Mouse (Mus musculus) forebrain, embryonic 14.5 days (tissue): ENCODE measurements around the gene Kif13a. TPM values are rescaled to one million over a fixed set of nuclear protein-coding genes. Genes with fewer than 3 reads are reported as not detected.

Source experiments
- ATAC-seq: fragments of 200-750 bp; cut with Nextera tagmentation; 2 replicates; pipeline ENCODE4 v1.8.0; 2017; ENCODE audit warnings: mild to moderate bottlenecking, moderate library complexity
- DNase-seq: peaks from one replicate; pipeline ENCODE4 v3.0.0-alpha.2; 2015; ENCODE audit warnings: low spot score
- H3K27ac ChIP-seq: fragments of 300-500 bp; sonication (generic); 2 replicates; pipeline ENCODE4 v1.5.1; 2014; ENCODE audit warnings: low read depth, mild to moderate bottlenecking, control low read depth, low read length, moderate library complexity
- H3K27me3 ChIP-seq: fragments of 300-500 bp; sonication (generic); replicated peaks from 2 replicates; pipeline ENCODE4 v1.6.1; 2014; ENCODE audit warnings: low read length, control low read depth, mixed read lengths; ENCODE audit not compliant: control insufficient read depth, insufficient read depth
- H3K36me3 ChIP-seq: fragments of 300-500 bp; sonication (generic); 2 replicates; pipeline ENCODE4 v1.6.1; 2014; ENCODE audit warnings: low read length, control low read depth; ENCODE audit not compliant: control insufficient read depth, insufficient read depth
- H3K4me1 ChIP-seq: fragments of 300-500 bp; sonication (generic); 2 replicates; pipeline ENCODE4 v1.6.1; 2014; ENCODE audit warnings: antibody characterized with exemption, low read length, control low read depth; ENCODE audit not compliant: control insufficient read depth, insufficient read depth
- H3K4me2 ChIP-seq: fragments of 300-500 bp; sonication (generic); 2 replicates; pipeline ENCODE4 v1.6.1; 2014; ENCODE audit warnings: mild to moderate bottlenecking, control low read depth, low read length
- H3K4me3 ChIP-seq: fragments of 300-500 bp; sonication (generic); 2 replicates; pipeline ENCODE4 v1.5.1; 2014; ENCODE audit warnings: low read depth, low read length, control low read depth
- H3K9ac ChIP-seq: fragments of 300-500 bp; sonication (generic); 2 replicates; pipeline ENCODE4 v1.6.1; 2014; ENCODE audit warnings: mild to moderate bottlenecking, low read length, control low read depth, moderate library complexity
- H3K9me3 ChIP-seq: fragments of 300-500 bp; sonication (generic); replicated peaks from 2 replicates; pipeline ENCODE4 v1.6.1; 2016; ENCODE audit warnings: low read length, control low read depth, mixed read lengths; ENCODE audit not compliant: control insufficient read depth
- WGBS: fragments of 180-500 bp; shearing (Covaris S2); extraction: QIAGEN DNeasy Blood & Tissue Kit; methylation state at CpG from one replicate; pipeline ENCODE4 v1.1.7; 2014; 5-methylcytosine and 5-hydroxymethylcytosine counted together
- polyA plus RNA-seq: library from polyadenylated mRNA; unstranded; fragments of >200 nt; fragmentation: Nextera tagmentation; extraction: Ambion mirVana; gene quantifications from 2 replicates; pipeline ENCODE4 v1.2.1, GENCODE M21; 2014

The Kif13a gene
- polyA plus RNA-seq, 1 experiment from 2014 or later: 7.1 TPM

DNA sequence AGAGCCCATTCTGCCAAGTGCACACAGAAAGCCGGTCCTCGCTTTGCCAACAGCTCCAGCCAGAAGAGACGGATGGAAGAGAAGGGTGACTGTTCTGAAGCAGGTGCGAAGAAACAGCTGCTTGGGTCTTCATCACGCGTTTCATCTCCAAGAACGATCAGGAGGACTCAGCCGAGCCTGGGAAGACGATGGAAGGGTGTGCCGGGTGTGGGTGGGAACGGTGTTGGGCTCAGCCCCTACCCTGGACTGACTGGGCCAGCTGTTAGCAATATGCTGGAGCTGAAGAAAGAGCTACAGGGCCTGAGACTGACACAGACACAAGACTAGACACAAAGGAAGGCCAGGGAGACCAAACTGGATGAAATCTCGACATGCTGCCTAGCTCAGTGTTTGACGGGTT lies 60.2 kb downstream of the Kif13a start:
- H3K4me3 ChIP-seq: no peak overlapping the region
- no peak overlapping the region for H3K9ac ChIP-seq
- 94% methylated on average over 13 of the region's 13 CpGs for WGBS
- peaks cover 6% of the 10 kb centered on the region; the same call in 1 of the 2 replicates for H3K4me1 ChIP-seq
- no peak overlapping the region for H3K4me2 ChIP-seq
- no peak for DNase-seq
- no peak overlapping the region for H3K27ac ChIP-seq
- no peaks in the 10 kb centered on the region for H3K36me3 ChIP-seq
- no peaks in the 10 kb centered on the region for H3K9me3 ChIP-seq
- no peaks in the 10 kb centered on the region for H3K27me3 ChIP-seq
- no peak for ATAC-seq

- Histone ChIP-seq H3K27me3 (no peaks in the 10 kb centered on the region), H3K9ac (no peak overlapping the region), H3K36me3 (no peaks in the 10 kb centered on the region), H3K4me3 (no peak overlapping the region), H3K4me2 (no peak overlapping the region), H3K9me3 (no peaks in the 10 kb centered on the region), H3K4me1 (no peaks in the 10 kb centered on the region), H3K27ac (no peak overlapping the region)
- 93% methylated on average over 3 of the region's 3 CpGs for WGBS
- no peak for DNase-seq
- ATAC-seq: no peak
These were observed 66.4 kb downstream of the Kif13a start for GRCm38 (mm10) chr13:46863169-46863748.

DNA sequence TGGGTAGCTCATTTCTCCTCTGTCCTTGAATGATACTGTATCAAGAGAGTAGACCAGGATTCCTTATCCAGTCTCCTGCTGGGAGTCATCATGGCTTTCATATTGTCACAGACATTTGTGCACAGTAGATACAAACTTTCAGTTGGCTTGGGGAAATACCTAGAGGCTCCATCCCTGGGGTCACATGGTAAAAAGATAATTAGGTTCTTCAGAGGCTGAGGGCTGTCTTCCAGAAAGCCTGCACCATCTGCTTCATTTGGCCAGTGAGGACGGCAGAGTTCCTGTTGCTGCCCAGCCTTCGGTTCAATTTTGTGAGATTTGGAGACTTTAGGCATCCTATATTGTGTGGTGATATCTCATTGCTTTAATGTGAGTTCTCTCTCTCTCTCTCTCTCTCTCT lies 69.8 kb downstream of the Kif13a start:
- H3K27me3 ChIP-seq: no peaks in the 10 kb centered on the region
- ATAC-seq (no peak), DNase-seq (no peak)
- H3K4me1 ChIP-seq: no peaks in the 10 kb centered on the region
- 74% methylated on average over 2 of the region's 2 CpGs for WGBS
- no peak overlapping the region for H3K27ac ChIP-seq
- H3K4me2 ChIP-seq: no peak overlapping the region
- no peaks in the 10 kb centered on the region for H3K9me3 ChIP-seq
- H3K9ac ChIP-seq: no peak overlapping the region
- no peak overlapping the region for H3K4me3 ChIP-seq
- H3K36me3 ChIP-seq: no peaks in the 10 kb centered on the region

DNA sequence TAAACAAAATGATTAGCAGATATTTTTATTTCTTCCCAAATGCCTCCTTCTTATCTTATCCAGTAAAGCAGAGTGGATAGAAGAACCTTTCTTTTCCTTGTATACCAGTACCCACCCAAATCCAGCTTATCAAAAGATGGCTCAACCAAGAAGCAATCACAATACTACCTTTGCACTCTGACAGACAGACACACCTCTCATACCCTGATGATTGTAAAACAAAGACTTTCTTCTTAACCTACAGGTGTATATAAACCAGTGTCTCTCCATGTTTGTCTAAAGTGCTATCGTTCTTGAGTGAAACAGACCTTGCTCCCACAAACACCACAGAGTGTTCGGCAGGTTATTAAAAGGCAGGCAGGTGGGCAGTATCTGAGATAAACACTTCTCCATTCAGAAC lies 70.5 kb downstream of the Kif13a start:
- Histone ChIP-seq H3K9me3 (no peaks in the 10 kb centered on the region), H3K4me2 (no peak overlapping the region), H3K9ac (no peak overlapping the region), H3K4me1 (no peaks in the 10 kb centered on the region), H3K27ac (no peak overlapping the region), H3K36me3 (no peaks in the 10 kb centered on the region), H3K4me3 (no peak overlapping the region), H3K27me3 (no peaks in the 10 kb centered on the region)
- no peak for DNase-seq
- no peak for ATAC-seq
- WGBS: 95% methylated on average over 2 of the region's 2 CpGs

- H3K27me3 ChIP-seq: no peaks in the 10 kb centered on the region
- no peak for ATAC-seq
- no peak overlapping the region for H3K4me2 ChIP-seq
- H3K27ac ChIP-seq: no peak overlapping the region
- H3K36me3 ChIP-seq: no peaks in the 10 kb centered on the region
- H3K4me1 ChIP-seq: no peaks in the 10 kb centered on the region
- 79% methylated on average over 8 of the region's 8 CpGs for WGBS
- H3K9ac ChIP-seq: no peak overlapping the region
- DNase-seq: no peak
- H3K9me3 ChIP-seq: no peaks in the 10 kb centered on the region
- no peak overlapping the region for H3K4me3 ChIP-seq
These were observed 70.9 kb downstream of the Kif13a start for GRCm38 (mm10) chr13:46858835-46859152.

- Histone ChIP-seq H3K27ac (no peak overlapping the region), H3K27me3 (no peaks in the 10 kb centered on the region), H3K4me2 (no peak overlapping the region), H3K36me3 (no peaks in the 10 kb centered on the region), H3K9ac (no peak overlapping the region), H3K4me3 (no peak overlapping the region), H3K4me1 (no peaks in the 10 kb centered on the region), H3K9me3 (no peaks in the 10 kb centered on the region)
- DNase-seq (no peak), ATAC-seq (no peak)
- WGBS: 93% methylated on average over 8 of the region's 8 CpGs
These were observed 71.4 kb downstream of the Kif13a start for GRCm38 (mm10) chr13:46858143-46858834.

- Histone ChIP-seq H3K4me1 (no peaks in the 10 kb centered on the region), H3K27ac (no peak overlapping the region), H3K36me3 (no peaks in the 10 kb centered on the region), H3K4me2 (no peak overlapping the region), H3K9me3 (no peaks in the 10 kb centered on the region), H3K4me3 (no peak overlapping the region), H3K27me3 (no peaks in the 10 kb centered on the region), H3K9ac (no peak overlapping the region)
- DNase-seq (no peak), ATAC-seq (no peak)
- WGBS: 91% methylated on average over 5 of the region's 5 CpGs
These were observed 75.2 kb downstream of the Kif13a start for GRCm38 (mm10) chr13:46854456-46854855.

DNA sequence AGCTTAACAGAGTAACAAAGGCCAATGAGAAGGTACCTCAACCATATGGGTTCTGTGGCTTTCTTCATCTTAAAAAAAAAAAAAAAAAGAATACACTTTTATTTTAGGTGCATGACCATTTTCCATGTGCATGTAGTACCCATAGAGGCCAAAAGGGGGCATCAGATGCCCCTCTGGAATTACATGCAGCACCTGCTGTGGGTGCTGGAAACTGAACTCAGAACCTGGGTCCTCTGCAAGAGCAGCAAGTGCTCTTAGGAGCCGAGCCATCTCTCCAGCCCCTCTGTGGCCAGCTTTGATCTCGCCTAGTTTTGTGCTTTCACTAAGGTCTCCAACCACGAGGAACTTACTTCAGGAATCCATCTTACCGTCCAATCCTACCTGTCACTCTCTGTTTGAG lies 77.2 kb downstream of the Kif13a start:
- H3K9me3 ChIP-seq: no peaks in the 10 kb centered on the region
- H3K4me2 ChIP-seq: no peak overlapping the region
- DNase-seq (no peak), ATAC-seq (no peak)
- no peak overlapping the region for H3K9ac ChIP-seq
- no peak overlapping the region for H3K27ac ChIP-seq
- H3K4me3 ChIP-seq: no peak overlapping the region
- H3K36me3 ChIP-seq: no peaks in the 10 kb centered on the region
- 97% methylated on average over 4 of the region's 4 CpGs for WGBS
- no peaks in the 10 kb centered on the region for H3K4me1 ChIP-seq
- no peaks in the 10 kb centered on the region for H3K27me3 ChIP-seq

- Histone ChIP-seq H3K9me3 (no peaks in the 10 kb centered on the region), H3K27me3 (no peaks in the 10 kb centered on the region), H3K4me2 (no peak overlapping the region), H3K9ac (no peak overlapping the region), H3K4me3 (no peak overlapping the region), H3K27ac (no peak overlapping the region), H3K4me1 (no peaks in the 10 kb centered on the region), H3K36me3 (0 out of 2 replicates have a peak, but pooled peaks cover 2% of the 10 kb centered on the region)
- 87% methylated on average over 9 of the region's 9 CpGs for WGBS
- ATAC-seq: no peak
- DNase-seq: no peak
These were observed 84.2 kb downstream of the Kif13a start for GRCm38 (mm10) chr13:46845456-46845855.
